Mouse (Mus musculus) neural tube, embryonic 11.5 days (tissue): Measurements from ENCODE around the gene Ankrd39. TPM values are rescaled to one million over a fixed set of nuclear protein-coding genes. Genes with fewer than 3 reads are reported as not detected.

Source experiments
- ATAC-seq: fragments of 200-750 bp; cut with Nextera tagmentation; 2 replicates; pipeline ENCODE4 v1.8.0; 2017; ENCODE audit warnings: moderate number of reproducible peaks, mild to moderate bottlenecking, moderate TSS enrichment, moderate library complexity; ENCODE audit not compliant: insufficient read depth, low FRiP score, low TSS enrichment
- DNase-seq: peaks from one replicate; pipeline ENCODE4 v3.0.0-alpha.2; 2015; ENCODE audit warnings: low spot score
- H3K27ac ChIP-seq: fragments of 300-500 bp; sonication (generic); 2 replicates; pipeline ENCODE4 v1.5.1; 2014; ENCODE audit warnings: low read depth, mild to moderate bottlenecking, low read length
- H3K27me3 ChIP-seq: fragments of 300-500 bp; sonication (generic); 2 replicates; pipeline ENCODE4 v1.6.1; 2014; ENCODE audit warnings: mild to moderate bottlenecking, low read length, mixed read lengths; ENCODE audit not compliant: control insufficient read depth, insufficient read depth
- H3K36me3 ChIP-seq: fragments of 300-500 bp; sonication (generic); 2 replicates; pipeline ENCODE4 v1.6.1; 2014; ENCODE audit warnings: mild to moderate bottlenecking, low read length, moderate library complexity, mixed read lengths; ENCODE audit not compliant: control insufficient read depth, insufficient read depth
- H3K4me1 ChIP-seq: fragments of 300-500 bp; sonication (generic); 2 replicates; pipeline ENCODE4 v1.6.1; 2014; ENCODE audit warnings: low read length, mixed read lengths; ENCODE audit not compliant: control insufficient read depth, insufficient read depth
- H3K4me2 ChIP-seq: fragments of 300-500 bp; sonication (generic); 2 replicates; pipeline ENCODE4 v1.6.1; 2014; ENCODE audit warnings: low read depth, mild to moderate bottlenecking, moderate library complexity
- H3K4me3 ChIP-seq: fragments of 300-500 bp; sonication (generic); 2 replicates; pipeline ENCODE4 v1.5.1; 2014; ENCODE audit warnings: low read depth, low read length
- H3K9ac ChIP-seq: fragments of 300-500 bp; sonication (generic); 2 replicates; pipeline ENCODE4 v1.6.1; 2014; ENCODE audit warnings: mild to moderate bottlenecking, low read length
- H3K9me3 ChIP-seq: fragments of 300-500 bp; sonication (generic); 2 replicates; pipeline ENCODE4 v1.6.1; 2016; ENCODE audit warnings: low read length; ENCODE audit not compliant: control insufficient read depth
- WGBS: fragments of 180-500 bp; shearing (Covaris S2); extraction: QIAGEN DNeasy Blood & Tissue Kit; methylation state at CpG from one replicate; pipeline ENCODE4 v1.1.7; 2014; 5-methylcytosine and 5-hydroxymethylcytosine counted together
- polyA plus RNA-seq: library from polyadenylated mRNA; unstranded; fragments of >200 nt; fragmentation: Nextera tagmentation; extraction: Ambion mirVana; gene quantifications from 2 replicates; pipeline ENCODE4 v1.2.1, GENCODE M21; 2014

Gene Ankrd39
- polyA plus RNA-seq, 1 experiment from 2014 or later = 16.2 TPM

GRCm38 (mm10) chr1:36523332-36524013 lies 23.8 kb downstream of the Ankrd39 start:
- H3K36me3 ChIP-seq = peaks cover 12% of the 10 kb centered on the region
- no peak overlapping the region for H3K4me2 ChIP-seq
- no peak overlapping the region for H3K27ac ChIP-seq
- H3K4me1 ChIP-seq = no peaks in the 10 kb centered on the region
- DNase-seq (no peak), ATAC-seq (no peak)
- H3K9ac ChIP-seq = no peak overlapping the region
- WGBS = 88% methylated on average over 9 of the region's 9 CpGs
- H3K27me3 ChIP-seq = no peaks in the 10 kb centered on the region
- no peaks in the 10 kb centered on the region for H3K9me3 ChIP-seq
- no peak overlapping the region for H3K4me3 ChIP-seq

- Histone ChIP-seq H3K4me1 (no peaks in the 10 kb centered on the region), H3K4me3 (no peak overlapping the region), H3K4me2 (no peak overlapping the region), H3K27me3 (no peaks in the 10 kb centered on the region), H3K9me3 (no peaks in the 10 kb centered on the region), H3K36me3 (peaks cover 12% of the 10 kb centered on the region), H3K27ac (no peak overlapping the region), H3K9ac (no peak overlapping the region)
- ATAC-seq = no peak
- WGBS = 91% methylated on average over 7 of the region's 7 CpGs
- DNase-seq = no peak
Observed at GRCm38 (mm10) chr1:36522210-36522609, 25.0 kb downstream of the Ankrd39 start.

- Histone ChIP-seq H3K4me1 (no peaks in the 10 kb centered on the region), H3K36me3 (peaks cover 12% of the 10 kb centered on the region), H3K4me2 (no peak overlapping the region), H3K9ac (no peak overlapping the region), H3K27me3 (no peaks in the 10 kb centered on the region), H3K9me3 (no peaks in the 10 kb centered on the region), H3K4me3 (no peak overlapping the region), H3K27ac (no peak overlapping the region)
- ATAC-seq (no peak), DNase-seq (no peak)
- 81% methylated on average over 11 of the region's 11 CpGs for WGBS
Observed at GRCm38 (mm10) chr1:36519626-36520025, 27.6 kb downstream of the Ankrd39 start.

GRCm38 (mm10) chr1:36518259-36518658 lies 29.0 kb downstream of the Ankrd39 start:
- Histone ChIP-seq H3K9me3 (no peaks in the 10 kb centered on the region), H3K36me3 (peaks cover 12% of the 10 kb centered on the region), H3K9ac (no peak overlapping the region), H3K27me3 (no peaks in the 10 kb centered on the region), H3K4me2 (no peak overlapping the region), H3K27ac (no peak overlapping the region), H3K4me3 (no peak overlapping the region), H3K4me1 (0 out of 2 replicates have a peak, but pooled peaks cover 4% of the 10 kb centered on the region)
- 88% methylated on average over 3 of the region's 3 CpGs for WGBS
- ATAC-seq = no peak
- no peak for DNase-seq

- Histone ChIP-seq H3K4me1 (0 out of 2 replicates have a peak, but pooled peaks cover 6% of the 10 kb centered on the region), H3K27ac (no peak overlapping the region), H3K27me3 (no peaks in the 10 kb centered on the region), H3K4me2 (peak overlapping the region; percentile 87), H3K9me3 (no peaks in the 10 kb centered on the region), H3K36me3 (no peaks in the 10 kb centered on the region), H3K9ac (no peak overlapping the region), H3K4me3 (peak overlapping the region; percentile 95; the same call in 1 of the 2 replicates)
- ATAC-seq = no peak
- DNase-seq = peak; percentile 37
- WGBS = 38% methylated on average over 2 of the region's 2 CpGs
Observed at GRCm38 (mm10) chr1:36513718-36514117, 33.5 kb downstream of the Ankrd39 start.

GRCm38 (mm10) chr1:36513310-36513709 lies 33.9 kb downstream of the Ankrd39 start:
- ATAC-seq (no peak), DNase-seq (no peak)
- 0 out of 2 replicates have a peak, but pooled peaks cover 6% of the 10 kb centered on the region for H3K4me1 ChIP-seq
- H3K27me3 ChIP-seq = no peaks in the 10 kb centered on the region
- no peaks in the 10 kb centered on the region for H3K9me3 ChIP-seq
- H3K4me3 ChIP-seq = peak overlapping the region; percentile 95
- H3K36me3 ChIP-seq = no peaks in the 10 kb centered on the region
- H3K4me2 ChIP-seq = peak overlapping the region; percentile 87
- WGBS = 11% methylated on average over 1 of the region's 1 CpGs
- H3K9ac ChIP-seq = no peak overlapping the region; the same call in 1 of the 2 replicates
- no peak overlapping the region for H3K27ac ChIP-seq

- Histone ChIP-seq H3K27ac (peak overlapping the region; percentile 96), H3K9me3 (no peaks in the 10 kb centered on the region), H3K4me3 (peak overlapping the region; percentile 95), H3K4me2 (peak overlapping the region; percentile 87), H3K36me3 (no peaks in the 10 kb centered on the region), H3K27me3 (no peaks in the 10 kb centered on the region), H3K9ac (peak overlapping the region; percentile 88), H3K4me1 (0 out of 2 replicates have a peak, but pooled peaks cover 6% of the 10 kb centered on the region)
- DNase-seq (no peak), ATAC-seq (no peak)
- 2% methylated on average over 16 of the region's 16 CpGs for WGBS
Observed at GRCm38 (mm10) chr1:36512966-36513280, 34.3 kb downstream of the Ankrd39 start.

GRCm38 (mm10) chr1:36512089-36512965 lies 34.9 kb downstream of the Ankrd39 start:
- H3K4me1 ChIP-seq = 0 out of 2 replicates have a peak, but pooled peaks cover 6% of the 10 kb centered on the region
- 0% methylated on average over 61 of the region's 126 CpGs for WGBS
- peak; percentile 63 for DNase-seq
- no peaks in the 10 kb centered on the region for H3K9me3 ChIP-seq
- H3K36me3 ChIP-seq = no peaks in the 10 kb centered on the region
- peak overlapping the region; percentile 96 for H3K27ac ChIP-seq
- H3K4me3 ChIP-seq = peak overlapping the region; percentile 95
- peak overlapping the region; percentile 88 for H3K9ac ChIP-seq
- ATAC-seq = peak; percentile 68
- peak overlapping the region; percentile 87 for H3K4me2 ChIP-seq
- H3K27me3 ChIP-seq = no peaks in the 10 kb centered on the region
